Mouse (Mus musculus): ENCODE measurements around the gene Hdac9. TPM values are rescaled to one million over a fixed set of nuclear protein-coding genes. Genes with fewer than 3 reads are reported as not detected.

The Hdac9 gene
- total and polyA plus RNA-seq, 3 experiments: 0.03 to 0.19 TPM; not detected in 1

DNA sequence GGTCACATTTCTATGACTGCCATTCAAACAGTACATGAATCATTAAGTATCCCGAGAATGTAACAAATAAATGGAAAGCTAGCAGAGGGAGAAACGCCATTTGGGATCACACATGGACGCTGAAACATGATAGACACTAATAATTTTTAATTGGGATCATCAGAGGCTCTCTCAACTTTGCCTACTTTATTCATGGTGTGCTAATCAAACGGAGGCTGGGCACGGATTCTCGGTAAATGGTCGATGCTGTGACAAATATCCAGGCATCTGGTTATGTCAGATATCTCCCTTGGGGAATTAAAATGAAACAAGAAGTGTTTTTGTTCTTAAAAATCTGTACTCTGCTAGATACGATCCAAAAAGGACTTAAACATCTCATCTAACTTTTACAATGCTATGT is 418.6 kb downstream of the Hdac9 start:
- Histone ChIP-seq H3K27ac (ENCODE audit: control insufficient read depth, low read depth, low read length) (no peak overlapping the region), H3K36me3 (ENCODE audit: control insufficient read depth in 1 of 2, insufficient read depth in 2 of 2, low read length in 2 of 2) (no peaks in the 10 kb centered on the region), H3K27me3 (ENCODE audit: control insufficient read depth in 1 of 2, insufficient read depth in 2 of 2, low read length in 2 of 2) (no peaks in the 10 kb centered on the region), H3K4me1 (ENCODE audit: control insufficient read depth in 1 of 2, insufficient read depth in 2 of 2, low read length in 2 of 2) (no peaks in the 10 kb centered on the region), H3K9ac (ENCODE audit: control insufficient read depth, low read depth, low read length, poor library complexity, severe bottlenecking) (no peak overlapping the region), H3K79me2 (ENCODE audit: control insufficient read depth, insufficient read depth, low read length, poor library complexity) (no peaks in the 10 kb centered on the region), H3K9me3 (replicated peaks; ENCODE audit: insufficient read depth, low read length) (no peaks in the 10 kb centered on the region), H3K4me3 (ENCODE audit: control insufficient read depth in 1 of 2, insufficient read depth in 1 of 2, low read depth in 2 of 2, low read length in 2 of 2) (no peak overlapping the region)
- DNase-seq (ENCODE audit: low read depth, low spot score): no peak
- TF ChIP-seq TAL1 (IDR thresholded peaks at IDR 0.05; ENCODE audit: low read length) (no peak), GATA1 (IDR thresholded peaks at IDR 0.05; ENCODE audit: low read depth, low read length) (no peak), POLR2AphosphoS5 (IDR thresholded peaks at IDR 0.05; ENCODE audit: borderline replicate concordance, low read depth, low read length) (no peak), MAZ (IDR thresholded peaks at IDR 0.05; ENCODE audit: low read depth, low read length) (no peak), ZKSCAN1 (IDR thresholded peaks at IDR 0.05; ENCODE audit: low read depth, low read length) (no peak), RAD21 (IDR thresholded peaks at IDR 0.05; ENCODE audit: low read depth, low read length) (no peak), ELF1 (IDR thresholded peaks at IDR 0.05; ENCODE audit: low read depth, low read length) (no peak), EP300 (IDR thresholded peaks at IDR 0.05; ENCODE audit: low read depth in 1 of 2, low read length in 2 of 2) (no peak), TBP (IDR thresholded peaks at IDR 0.05; ENCODE audit: low read depth, low read length) (no peak), POLR2AphosphoS2 (IDR thresholded peaks at IDR 0.05; ENCODE audit: low read length) (no peak), USF1 (IDR thresholded peaks at IDR 0.05; ENCODE audit: low read depth, low read length) (no peak), HCFC1 (IDR thresholded peaks at IDR 0.05; ENCODE audit: low read depth, low read length) (no peak), ZNF384 (IDR thresholded peaks at IDR 0.05; ENCODE audit: low read depth, low read length) (no peak), USF2 (IDR thresholded peaks at IDR 0.05; ENCODE audit: borderline replicate concordance in 1 of 2, insufficient read depth in 1 of 2, low read depth in 1 of 2, low read length in 2 of 2) (no peak), RCOR1 (IDR thresholded peaks at IDR 0.05; ENCODE audit: low read depth, low read length) (no peak), NELFE (IDR thresholded peaks at IDR 0.05; ENCODE audit: low read depth, low read length) (no peak), CHD2 (IDR thresholded peaks at IDR 0.05; ENCODE audit: low read length) (no peak), ZMIZ1 (IDR thresholded peaks at IDR 0.05; ENCODE audit: low read depth, low read length) (no peak)

GRCm38 (mm10) chr12:34497702-34498101 is 419.2 kb downstream of the Hdac9 start:
- Histone ChIP-seq H3K27ac (ENCODE audit: control insufficient read depth, low read depth, low read length) (no peak overlapping the region), H3K27me3 (ENCODE audit: control insufficient read depth in 1 of 2, insufficient read depth in 2 of 2, low read length in 2 of 2) (no peaks in the 10 kb centered on the region), H3K36me3 (ENCODE audit: control insufficient read depth in 1 of 2, insufficient read depth in 2 of 2, low read length in 2 of 2) (no peaks in the 10 kb centered on the region), H3K4me1 (ENCODE audit: control insufficient read depth in 1 of 2, insufficient read depth in 2 of 2, low read length in 2 of 2) (no peaks in the 10 kb centered on the region), H3K9ac (ENCODE audit: control insufficient read depth, low read depth, low read length, poor library complexity, severe bottlenecking) (no peak overlapping the region), H3K9me3 (replicated peaks; ENCODE audit: insufficient read depth, low read length) (no peaks in the 10 kb centered on the region), H3K79me2 (ENCODE audit: control insufficient read depth, insufficient read depth, low read length, poor library complexity) (no peaks in the 10 kb centered on the region), H3K4me3 (ENCODE audit: control insufficient read depth in 1 of 2, insufficient read depth in 1 of 2, low read depth in 2 of 2, low read length in 2 of 2) (no peak overlapping the region)
- TF ChIP-seq ELF1 (IDR thresholded peaks at IDR 0.05; ENCODE audit: low read depth, low read length) (no peak), CHD1 (IDR thresholded peaks at IDR 0.05; ENCODE audit: low read depth, low read length) (no peak), USF2 (IDR thresholded peaks at IDR 0.05; ENCODE audit: borderline replicate concordance in 1 of 2, insufficient read depth in 1 of 2, low read depth in 1 of 2, low read length in 2 of 2) (no peak), MEF2A (IDR thresholded peaks at IDR 0.05; ENCODE audit: extremely low read depth, insufficient replicate concordance, low read depth, low read length, poor library complexity, severe bottlenecking) (no peak), ETS1 (IDR thresholded peaks at IDR 0.05; ENCODE audit: low read depth, low read length) (no peak), JUND (IDR thresholded peaks at IDR 0.05; ENCODE audit: low read depth, low read length) (no peak), SIN3A (IDR thresholded peaks at IDR 0.05; ENCODE audit: low read length) (no peak), RAD21 (IDR thresholded peaks at IDR 0.05; ENCODE audit: low read depth, low read length) (no peak), USF1 (IDR thresholded peaks at IDR 0.05; ENCODE audit: low read depth, low read length) (no peak), POLR2AphosphoS5 (IDR thresholded peaks at IDR 0.05; ENCODE audit: borderline replicate concordance, low read depth, low read length) (no peak), TBP (IDR thresholded peaks at IDR 0.05; ENCODE audit: low read depth, low read length) (no peak), CHD2 (IDR thresholded peaks at IDR 0.05; ENCODE audit: low read length) (no peak), GABPA (IDR thresholded peaks at IDR 0.05; ENCODE audit: low read depth, low read length) (no peak), MYC (IDR thresholded peaks at IDR 0.05; ENCODE audit: low read depth, low read length) (no peak), NRF1 (IDR thresholded peaks at IDR 0.05; ENCODE audit: insufficient read depth, low read depth, low read length, poor library complexity, severe bottlenecking) (no peak), EP300 (IDR thresholded peaks at IDR 0.05; ENCODE audit: low read depth in 1 of 2, low read length in 2 of 2) (no peak)
- DNase-seq (ENCODE audit: low read depth, low spot score): no peak
